Mouse (Mus musculus): Measurements from ENCODE around the gene Ankfy1. TPM values are rescaled to one million over a fixed set of nuclear protein-coding genes. Genes with fewer than 3 reads are reported as not detected.

Gene Ankfy1
- polyA plus RNA-seq, 1 experiment from 2014 or later = 25.4 TPM

DNA sequence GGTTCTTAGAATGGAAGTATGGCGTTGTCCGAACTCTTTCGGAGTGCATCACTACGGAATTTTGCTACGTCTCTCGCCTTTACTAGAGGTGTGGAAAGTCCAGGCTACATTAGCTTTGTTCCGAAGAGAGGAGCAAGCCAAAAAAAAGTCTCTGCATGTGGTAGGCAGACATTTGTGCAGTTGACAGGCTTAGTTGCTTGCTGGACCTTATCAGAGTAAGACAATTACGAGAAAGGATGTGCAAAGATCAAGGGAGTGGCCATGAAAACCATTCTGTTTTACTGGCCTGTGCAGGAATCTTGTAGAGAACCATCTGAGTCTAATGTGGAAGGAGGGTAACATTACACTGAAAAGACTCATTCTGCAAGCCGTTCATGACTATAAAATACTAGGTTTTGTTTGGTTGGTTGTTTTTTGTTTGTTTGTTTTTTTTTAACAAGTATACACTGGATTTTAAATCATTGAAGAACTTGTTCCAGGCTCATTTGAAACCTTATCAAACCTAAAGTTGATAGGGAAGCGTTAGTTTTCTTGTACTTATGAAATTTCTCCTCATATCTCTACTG, 107.0 kb downstream of the Ankfy1 start:
- H3K36me3 ChIP-seq = no peaks in the 10 kb centered on the region
- H3K9ac ChIP-seq = peak overlapping the region; percentile 84
- no peak overlapping the region for H3K27ac ChIP-seq
- peak overlapping the region; percentile 95 for H3K4me3 ChIP-seq
- no peaks in the 10 kb centered on the region for H3K27me3 ChIP-seq
- H3K4me1 ChIP-seq = peaks cover 14% of the 10 kb centered on the region
- H3K4me2 ChIP-seq (replicated peaks) = peak overlapping the region; percentile 90
- WGBS = 20% methylated on average over 10 of the region's 10 CpGs
- no peaks in the 10 kb centered on the region for H3K9me3 ChIP-seq
- ATAC-seq (ENCODE audit: low FRiP score, low read depth) = no peak

DNA sequence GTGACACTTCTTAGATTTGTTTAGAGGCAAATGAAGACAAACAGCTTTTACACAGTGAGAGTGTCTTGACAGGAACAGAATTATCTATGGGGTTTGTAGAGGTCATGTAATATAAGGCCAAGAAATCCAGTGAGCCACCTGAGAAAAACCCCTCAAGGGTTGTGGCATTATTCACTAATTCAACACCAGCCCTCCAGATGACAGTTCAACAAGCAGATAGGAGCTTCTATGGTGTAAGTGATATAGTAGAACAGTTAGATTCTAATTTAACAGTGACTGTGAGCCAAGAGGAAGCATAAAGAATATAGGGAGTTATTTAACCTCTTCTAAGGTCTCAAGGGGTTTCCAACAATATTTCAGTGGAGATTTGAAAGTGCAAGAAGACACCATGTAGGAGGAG, 108.3 kb downstream of the Ankfy1 start:
- no peak overlapping the region for H3K4me2 ChIP-seq (replicated peaks)
- H3K9me3 ChIP-seq = no peaks in the 10 kb centered on the region
- H3K4me1 ChIP-seq = peaks cover 22% of the 10 kb centered on the region
- no peak overlapping the region for H3K9ac ChIP-seq
- H3K36me3 ChIP-seq = no peaks in the 10 kb centered on the region
- ATAC-seq (ENCODE audit: low FRiP score, low read depth) = no peak
- no peaks in the 10 kb centered on the region for H3K27me3 ChIP-seq
- H3K27ac ChIP-seq = no peak overlapping the region
- no peak overlapping the region for H3K4me3 ChIP-seq

GRCm38 (mm10) chr11:72801182-72801581, 111.4 kb downstream of the Ankfy1 start:
- H3K36me3 ChIP-seq = no peaks in the 10 kb centered on the region
- no peak overlapping the region for H3K4me2 ChIP-seq (replicated peaks)
- no peak for ATAC-seq (ENCODE audit: low FRiP score, low read depth)
- H3K4me1 ChIP-seq = peaks cover 26% of the 10 kb centered on the region
- H3K9ac ChIP-seq = no peak overlapping the region
- H3K9me3 ChIP-seq = no peaks in the 10 kb centered on the region
- H3K27me3 ChIP-seq = no peaks in the 10 kb centered on the region
- no peak overlapping the region for H3K27ac ChIP-seq
- no peak overlapping the region for H3K4me3 ChIP-seq

DNA sequence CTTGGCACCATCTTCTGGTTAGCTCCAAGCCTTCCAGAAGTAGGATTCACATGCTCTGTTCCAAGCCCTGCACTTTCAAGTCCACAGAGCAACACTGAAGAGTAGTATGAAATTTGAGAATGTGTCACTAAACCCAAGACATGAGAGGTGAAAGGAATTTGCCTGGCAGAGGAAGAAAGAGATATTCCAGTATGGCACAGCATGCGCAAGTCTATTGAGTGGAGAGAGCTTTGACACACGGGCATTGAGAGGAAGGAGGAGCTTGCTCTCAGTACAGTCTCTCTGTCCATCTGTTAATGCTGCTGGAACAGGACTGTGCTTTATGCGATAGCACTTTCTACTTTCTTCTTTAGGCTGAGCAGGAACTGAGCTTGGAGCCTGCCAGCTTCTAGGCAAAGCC, 113.2 kb downstream of the Ankfy1 start:
- H3K36me3 ChIP-seq = no peaks in the 10 kb centered on the region
- no peaks in the 10 kb centered on the region for H3K9me3 ChIP-seq
- no peak for ATAC-seq (ENCODE audit: low FRiP score, low read depth)
- H3K4me2 ChIP-seq (replicated peaks) = no peak overlapping the region
- 59% methylated on average over 3 of the region's 3 CpGs for WGBS
- no peak overlapping the region for H3K4me3 ChIP-seq
- H3K4me1 ChIP-seq = peaks cover 15% of the 10 kb centered on the region
- no peaks in the 10 kb centered on the region for H3K27me3 ChIP-seq
- H3K9ac ChIP-seq = no peak overlapping the region
- no peak overlapping the region for H3K27ac ChIP-seq

DNA sequence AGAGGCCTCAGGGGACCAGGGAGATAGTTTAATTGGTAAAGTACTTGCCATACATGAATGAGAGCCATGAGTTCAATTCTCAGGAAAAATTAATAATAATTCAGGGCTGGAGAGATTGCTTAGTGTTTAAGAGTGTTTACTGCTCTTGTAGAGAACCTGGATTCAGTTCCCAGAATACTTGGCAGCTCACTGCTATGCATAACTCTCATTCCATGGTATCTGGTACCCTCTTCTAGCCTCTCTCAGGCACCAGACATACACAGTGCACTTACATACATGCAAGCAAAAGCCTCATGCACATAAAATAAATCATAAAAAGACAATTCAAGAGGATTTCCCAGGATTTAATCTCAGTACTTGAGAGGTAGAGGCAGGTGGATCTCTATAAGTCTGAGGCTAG, 114.8 kb downstream of the Ankfy1 start:
- no peak overlapping the region for H3K9ac ChIP-seq
- no peak for ATAC-seq (ENCODE audit: low FRiP score, low read depth)
- H3K36me3 ChIP-seq = no peaks in the 10 kb centered on the region
- no peak overlapping the region for H3K4me3 ChIP-seq
- no peaks in the 10 kb centered on the region for H3K27me3 ChIP-seq
- H3K27ac ChIP-seq = no peak overlapping the region
- no peaks in the 10 kb centered on the region for H3K9me3 ChIP-seq
- H3K4me1 ChIP-seq = peaks cover 12% of the 10 kb centered on the region
- H3K4me2 ChIP-seq (replicated peaks) = no peak overlapping the region

GRCm38 (mm10) chr11:72805232-72805631, 115.4 kb downstream of the Ankfy1 start:
- Histone ChIP-seq H3K4me3 (no peak overlapping the region), H3K27me3 (no peaks in the 10 kb centered on the region), H3K9me3 (no peaks in the 10 kb centered on the region), H3K4me2 (replicated peaks) (no peak overlapping the region), H3K9ac (no peak overlapping the region), H3K36me3 (no peaks in the 10 kb centered on the region), H3K27ac (no peak overlapping the region), H3K4me1 (peaks cover 12% of the 10 kb centered on the region)
- no peak for ATAC-seq (ENCODE audit: low FRiP score, low read depth)
- WGBS = 89% methylated on average over 3 of the region's 3 CpGs

GRCm38 (mm10) chr11:72806556-72806955, 116.8 kb downstream of the Ankfy1 start:
- no peaks in the 10 kb centered on the region for H3K9me3 ChIP-seq
- H3K36me3 ChIP-seq = no peaks in the 10 kb centered on the region
- H3K27me3 ChIP-seq = no peaks in the 10 kb centered on the region
- H3K4me2 ChIP-seq (replicated peaks) = no peak overlapping the region
- H3K4me1 ChIP-seq = peaks cover 12% of the 10 kb centered on the region
- H3K9ac ChIP-seq = no peak overlapping the region
- no peak overlapping the region for H3K27ac ChIP-seq
- ATAC-seq (ENCODE audit: low FRiP score, low read depth) = no peak
- 75% methylated on average over 2 of the region's 2 CpGs for WGBS
- H3K4me3 ChIP-seq = no peak overlapping the region

DNA sequence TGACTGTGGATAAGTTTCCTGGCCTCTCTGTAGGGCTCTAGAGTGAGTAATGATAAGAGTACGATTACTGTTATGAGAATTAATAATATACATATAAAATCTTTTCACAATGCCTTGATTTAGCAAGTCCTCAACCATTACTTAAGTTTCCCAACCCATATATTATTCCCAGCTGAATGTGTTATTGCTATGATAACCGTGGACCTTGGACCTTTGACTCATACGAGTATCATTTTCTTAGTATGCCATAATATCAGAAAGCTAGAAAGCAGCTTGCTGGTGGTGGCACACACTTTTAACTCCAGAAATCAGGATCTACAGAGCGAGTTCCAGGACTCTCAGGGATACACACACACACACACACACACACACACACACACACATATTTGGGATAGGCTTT, 118.2 kb downstream of the Ankfy1 start:
- H3K27ac ChIP-seq = no peak overlapping the region

DNA sequence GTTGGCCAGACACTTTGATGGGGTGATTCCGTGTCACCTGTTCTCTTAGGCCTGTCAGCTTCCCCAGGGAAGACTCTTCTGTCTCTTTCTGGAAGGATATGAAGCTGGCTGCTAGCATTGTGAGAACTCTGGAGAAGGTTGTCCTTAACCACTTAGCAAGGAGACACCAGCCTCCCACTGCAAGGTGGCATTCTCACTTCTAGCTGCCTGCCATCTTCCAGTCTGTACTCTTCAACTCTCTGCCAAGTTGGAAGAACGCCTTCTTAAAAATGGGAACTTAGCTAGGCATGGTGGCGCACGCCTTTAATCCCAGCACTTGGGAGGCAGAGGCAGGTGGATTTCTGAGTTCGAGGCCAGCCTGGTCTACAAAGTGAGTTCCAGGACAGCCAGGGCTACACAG, 123.9 kb downstream of the Ankfy1 start:
- peaks cover 4% of the 10 kb centered on the region; the same call in 1 of the 2 replicates for H3K36me3 ChIP-seq
- WGBS = 96% methylated on average over 5 of the region's 5 CpGs
- H3K4me1 ChIP-seq = no peaks in the 10 kb centered on the region
- no peak overlapping the region for H3K4me3 ChIP-seq
- H3K27ac ChIP-seq = no peak overlapping the region
- no peak overlapping the region for H3K4me2 ChIP-seq (replicated peaks)
- ATAC-seq (ENCODE audit: low FRiP score, low read depth) = no peak
- H3K9ac ChIP-seq = no peak overlapping the region
- H3K9me3 ChIP-seq = no peaks in the 10 kb centered on the region
- no peaks in the 10 kb centered on the region for H3K27me3 ChIP-seq

More for the DNA sequence above, 118.2 kb downstream of the Ankfy1 start:
- 89% methylated on average over 4 of the region's 4 CpGs for WGBS
- H3K27me3 ChIP-seq = no peaks in the 10 kb centered on the region
- ATAC-seq (ENCODE audit: low FRiP score, low read depth) = no peak
- H3K9me3 ChIP-seq = no peaks in the 10 kb centered on the region
- H3K4me3 ChIP-seq = no peak overlapping the region
- H3K4me1 ChIP-seq = peaks cover 5% of the 10 kb centered on the region
- no peaks in the 10 kb centered on the region for H3K36me3 ChIP-seq
- H3K9ac ChIP-seq = no peak overlapping the region
- no peak overlapping the region for H3K4me2 ChIP-seq (replicated peaks)

DNA sequence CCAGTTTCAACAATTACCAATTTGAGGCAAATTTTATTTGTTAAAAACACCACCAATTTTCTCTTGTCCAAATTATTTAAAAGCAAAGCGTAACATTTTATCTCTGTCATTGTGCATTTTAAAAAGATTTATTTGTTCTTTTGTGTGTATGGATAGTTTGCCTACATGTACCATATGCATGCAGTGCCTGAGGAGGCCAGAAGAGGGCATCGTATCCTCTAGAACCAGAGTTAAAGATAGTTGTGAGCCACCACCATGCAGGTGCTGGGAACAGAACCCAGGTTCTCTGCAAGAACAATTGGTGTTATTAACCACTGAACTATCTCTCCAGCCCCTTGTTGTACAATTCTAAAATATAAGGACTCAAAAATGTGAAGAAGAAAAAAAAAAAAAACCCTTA, 124.4 kb downstream of the Ankfy1 start:
- 72% methylated on average over 2 of the region's 2 CpGs for WGBS

GRCm38 (mm10) chr11:72816859-72817258, 127.1 kb downstream of the Ankfy1 start:
- Histone ChIP-seq H3K27ac (no peak overlapping the region), H3K36me3 (peaks cover 31% of the 10 kb centered on the region), H3K4me2 (replicated peaks) (no peak overlapping the region), H3K4me1 (no peaks in the 10 kb centered on the region), H3K9me3 (no peaks in the 10 kb centered on the region), H3K9ac (no peak overlapping the region), H3K4me3 (no peak overlapping the region), H3K27me3 (no peaks in the 10 kb centered on the region)
- ATAC-seq (ENCODE audit: low FRiP score, low read depth) = no peak
- WGBS = 80% methylated on average over 1 of the region's 1 CpGs

More for the DNA sequence above, 124.4 kb downstream of the Ankfy1 start:
- H3K9me3 ChIP-seq = no peaks in the 10 kb centered on the region
- no peaks in the 10 kb centered on the region for H3K4me1 ChIP-seq
- H3K36me3 ChIP-seq = peaks cover 9% of the 10 kb centered on the region
- H3K27ac ChIP-seq = no peak overlapping the region
- H3K9ac ChIP-seq = no peak overlapping the region
- no peak for ATAC-seq (ENCODE audit: low FRiP score, low read depth)
- H3K4me2 ChIP-seq (replicated peaks) = no peak overlapping the region
- H3K4me3 ChIP-seq = no peak overlapping the region
- H3K27me3 ChIP-seq = no peaks in the 10 kb centered on the region

DNA sequence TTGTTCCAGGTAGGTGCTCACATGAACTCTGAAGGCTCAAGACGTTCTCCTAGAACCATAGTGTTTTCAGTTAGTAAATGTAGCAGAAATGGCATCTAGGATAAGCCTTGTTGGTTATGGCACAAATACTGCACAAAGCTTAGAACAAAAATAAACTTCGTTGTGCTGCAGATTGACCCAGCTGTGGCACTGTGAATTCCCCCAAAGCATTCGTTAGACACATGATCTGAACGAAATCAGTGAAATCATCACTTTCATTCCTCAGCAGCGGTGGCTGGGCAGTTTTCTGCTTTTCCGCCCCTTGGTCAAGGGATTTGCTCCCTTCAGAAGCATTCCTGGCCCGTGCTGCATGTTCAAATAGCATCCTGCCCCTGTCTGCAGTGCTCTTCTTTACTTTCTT, 128.3 kb downstream of the Ankfy1 start:
- Histone ChIP-seq H3K9ac (no peak overlapping the region), H3K9me3 (no peaks in the 10 kb centered on the region), H3K27me3 (no peaks in the 10 kb centered on the region), H3K4me1 (no peaks in the 10 kb centered on the region), H3K36me3 (peaks cover 34% of the 10 kb centered on the region), H3K27ac (no peak overlapping the region), H3K4me3 (no peak overlapping the region), H3K4me2 (replicated peaks) (no peak overlapping the region)
- no peak for ATAC-seq (ENCODE audit: low FRiP score, low read depth)
- WGBS = 91% methylated on average over 7 of the region's 7 CpGs

GRCm38 (mm10) chr11:72821041-72821440, 131.2 kb downstream of the Ankfy1 start:
- 91% methylated on average over 7 of the region's 7 CpGs for WGBS

More at GRCm38 (mm10) chr11:72821041-72821440, 131.2 kb downstream of the Ankfy1 start:
- Histone ChIP-seq H3K4me2 (replicated peaks) (no peak overlapping the region), H3K27ac (no peak overlapping the region), H3K9me3 (no peaks in the 10 kb centered on the region), H3K4me1 (no peaks in the 10 kb centered on the region), H3K9ac (no peak overlapping the region), H3K27me3 (no peaks in the 10 kb centered on the region), H3K4me3 (no peak overlapping the region), H3K36me3 (peaks cover 57% of the 10 kb centered on the region)
- ATAC-seq (ENCODE audit: low FRiP score, low read depth) = no peak

All from limb, embryonic 13.5 days (tissue).